Mouse (Mus musculus) adrenal gland, postnatal 4 days (tissue): ENCODE measurements around the gene Prdx2. TPM values are rescaled to one million over a fixed set of nuclear protein-coding genes. Genes with fewer than 3 reads are reported as not detected.
A peak's percentile ranks its signal among the peaks of the same experiment; 100 is the strongest.

Experiments
- DNase-seq, 2 experiments: peaks; one replicate each; pipeline ENCODE4 v3.0.0; 2021 to 2022; ENCODE audit warnings: low spot score in 2 of 2, mixed read lengths in 2 of 2
- long read RNA-seq, 2 experiments: library from polyadenylated mRNA; stranded (forward); transcript quantifications; one replicate each; pipeline ENCODE4 v2.0.0; 2021
- total RNA-seq, 2 experiments: library from RNA; stranded (reverse); gene quantifications; 2 replicates each; pipeline ENCODE4 v1.2.3; 2021

The Prdx2 gene
- total RNA-seq: 100 to 1,000 TPM; 617 to 655 TPM
- long read RNA-seq, experiment 1, transcript Prdx2-208 (5 exons, 1,175 nt): minor isoform, 10 of 971 reads
- long read RNA-seq, experiment 1, transcript Prdx2-201 (6 exons, 1,500 nt): major isoform, 609 of 971 reads
- long read RNA-seq, experiment 1, transcript Prdx2-203 (6 exons, 1,612 nt): minor isoform, 36 of 971 reads
- long read RNA-seq, experiment 1, partial matches to known transcripts: 289 of 971 reads
- long read RNA-seq, experiment 1, other reads (novel, unspliced or antisense): 21 of 971 reads
- long read RNA-seq, experiment 2, transcript Prdx2-208 (5 exons, 1,175 nt): minor isoform, 12 of 972 reads
- long read RNA-seq, experiment 2, transcript Prdx2-201 (6 exons, 1,500 nt): major isoform, 643 of 972 reads
- long read RNA-seq, experiment 2, transcript Prdx2-203 (6 exons, 1,612 nt): minor isoform, 57 of 972 reads
- long read RNA-seq, experiment 2, partial matches to known transcripts: 220 of 972 reads
- long read RNA-seq, experiment 2, other reads (novel, unspliced or antisense): 32 of 972 reads

GRCm38 (mm10) chr8:84969241-84970134 is at the start of gene Prdx2, which contains the start of the genes Gm49661 and Rnaseh2a:
Prdx2 (plus strand) TSS chr8:84969587.
Gm49661 (minus strand) TSS chr8:84969433.
Rnaseh2a (minus strand) TSS chr8:84969767.
- peak; percentile 61 to 70 for DNase-seq

GRCm38 (mm10) chr8:84921596-84921995 is 47.8 kb upstream of the Prdx2 start:
- DNase-seq: no peak

- no peak for DNase-seq
These were observed 43.8 kb upstream of the Prdx2 start for GRCm38 (mm10) chr8:84925557-84925956.

- DNase-seq: no peak
These were observed 41.9 kb upstream of the Prdx2 start for GRCm38 (mm10) chr8:84927513-84927912.

GRCm38 (mm10) chr8:84928456-84929306 is 40.7 kb upstream of the Prdx2 start:
- no peak for DNase-seq

- DNase-seq: no peak
These were observed 38.8 kb upstream of the Prdx2 start for GRCm38 (mm10) chr8:84930582-84930981.

- DNase-seq: no peak
These were observed 35.4 kb upstream of the Prdx2 start for GRCm38 (mm10) chr8:84933767-84934559.

GRCm38 (mm10) chr8:84934860-84935259 is 34.5 kb upstream of the Prdx2 start:
- no peak for DNase-seq

GRCm38 (mm10) chr8:84935489-84935888 is 33.9 kb upstream of the Prdx2 start:
- DNase-seq: no peak

- DNase-seq: no peak
These were observed 33.1 kb upstream of the Prdx2 start for GRCm38 (mm10) chr8:84936041-84936961.

GRCm38 (mm10) chr8:84936962-84937546 is 32.3 kb upstream of the Prdx2 start, which contains the start of gene Mast1:
Mast1 (minus strand) TSS chr8:84937359.
- DNase-seq: peak in 1 of 2 experiments; percentile 44

GRCm38 (mm10) chr8:84937620-84938485 is 31.5 kb upstream of the Prdx2 start:
- no peak for DNase-seq

- DNase-seq: no peak
These were observed 25.7 kb upstream of the Prdx2 start for GRCm38 (mm10) chr8:84943699-84944098.

GRCm38 (mm10) chr8:84944478-84945160 is 24.8 kb upstream of the Prdx2 start:
- no peak for DNase-seq

- no peak for DNase-seq
These were observed 24.2 kb upstream of the Prdx2 start for GRCm38 (mm10) chr8:84945235-84945632.

- DNase-seq: no peak
These were observed 23.5 kb upstream of the Prdx2 start for GRCm38 (mm10) chr8:84945633-84946527.
